Mouse (Mus musculus) kidney, embryonic 14.5 days (tissue): ENCODE results near the gene Methig1. TPM values are rescaled to one million over a fixed set of nuclear protein-coding genes. Genes with fewer than 3 reads are reported as not detected.
"Not testable (repeated sequence)": the region's sequence is repeated elsewhere in the genome, so short reads cannot be mapped to it uniquely, and the experiment has no call there.

Experiments
- ATAC-seq: fragments of 200-750 bp; cut with Nextera tagmentation; 2 replicates; pipeline ENCODE4 v1.8.0; 2017; ENCODE audit warnings: moderate number of reproducible peaks, mild to moderate bottlenecking, moderate TSS enrichment, moderate library complexity; ENCODE audit not compliant: low FRiP score, low TSS enrichment
- H3K27ac ChIP-seq: fragments of 300-500 bp; sonication (generic); 2 replicates; pipeline ENCODE4 v1.5.1; 2014; ENCODE audit warnings: low read depth, mild to moderate bottlenecking, low read length, moderate library complexity, mixed read lengths
- H3K27me3 ChIP-seq: fragments of 300-500 bp; sonication (generic); 2 replicates; pipeline ENCODE4 v1.6.1; 2014; ENCODE audit warnings: mild to moderate bottlenecking, low read length; ENCODE audit not compliant: control insufficient read depth, insufficient read depth
- H3K36me3 ChIP-seq: fragments of 300-500 bp; sonication (generic); 2 replicates; pipeline ENCODE4 v1.6.1; 2014; ENCODE audit warnings: low read length, mixed read lengths; ENCODE audit not compliant: control insufficient read depth, insufficient read depth
- H3K4me1 ChIP-seq: fragments of 300-500 bp; sonication (generic); 2 replicates; pipeline ENCODE4 v1.6.1; 2014; ENCODE audit warnings: low read length, mixed read lengths; ENCODE audit not compliant: control insufficient read depth, insufficient read depth
- H3K4me2 ChIP-seq: fragments of 300-500 bp; sonication (generic); replicated peaks from 2 replicates; pipeline ENCODE4 v1.6.1; 2014; ENCODE audit warnings: low read depth, mild to moderate bottlenecking, low read length
- H3K4me3 ChIP-seq: fragments of 300-500 bp; sonication (generic); 2 replicates; pipeline ENCODE4 v1.5.1; 2014; ENCODE audit warnings: mild to moderate bottlenecking, low read length
- H3K9ac ChIP-seq: fragments of 300-500 bp; sonication (generic); 2 replicates; pipeline ENCODE4 v1.6.1; 2014; ENCODE audit warnings: low read depth, mild to moderate bottlenecking, low read length, moderate library complexity
- H3K9me3 ChIP-seq: fragments of 300-500 bp; sonication (generic); 2 replicates; pipeline ENCODE4 v1.6.1; 2016; ENCODE audit warnings: low read length; ENCODE audit not compliant: control insufficient read depth
- WGBS: fragments of 180-500 bp; shearing (Covaris S2); extraction: QIAGEN DNeasy Blood & Tissue Kit; methylation state at CpG from one replicate; pipeline ENCODE4 v1.1.7; 2014; 5-methylcytosine and 5-hydroxymethylcytosine counted together
- polyA plus RNA-seq: library from polyadenylated mRNA; unstranded; fragments of >200 nt; fragmentation: Nextera tagmentation; extraction: Ambion mirVana; gene quantifications from 2 replicates; pipeline ENCODE4 v1.2.1, GENCODE M21; 2014

The Methig1 gene
- polyA plus RNA-seq, 1 experiment from 2014 or later: 0.27 TPM

- WGBS: 82% methylated on average over 10 of the region's 10 CpGs
- Histone ChIP-seq H3K9me3 (no peaks in the 10 kb centered on the region), H3K36me3 (no peaks in the 10 kb centered on the region), H3K4me2 (no peak within 1 kb of the TSS), H3K27me3 (no peaks in the 10 kb centered on the region), H3K9ac (no peak within 1 kb of the TSS), H3K27ac (no peak within 1 kb of the TSS), H3K4me1 (no peaks in the 10 kb centered on the region), H3K4me3 (no peak within 1 kb of the TSS)
- no peak for ATAC-seq
Measured at GRCm38 (mm10) chr15:100334629-100335028, 18.3 kb upstream of the Methig1 start, which contains the start of gene Mettl7a3. Gene Mettl7a3, plus strand, starts transcription at chr15:100334929.

GRCm38 (mm10) chr15:100337328-100337727 is 15.6 kb upstream of the Methig1 start:
- 0 out of 2 replicates have a peak, but pooled peaks have one; percentile 37 for ATAC-seq
- H3K9ac ChIP-seq, H3K9me3 ChIP-seq, H3K27ac ChIP-seq, H3K4me2 ChIP-seq, H3K27me3 ChIP-seq, H3K36me3 ChIP-seq, H3K4me1 ChIP-seq, H3K4me3 ChIP-seq: not testable (repeated sequence)

DNA sequence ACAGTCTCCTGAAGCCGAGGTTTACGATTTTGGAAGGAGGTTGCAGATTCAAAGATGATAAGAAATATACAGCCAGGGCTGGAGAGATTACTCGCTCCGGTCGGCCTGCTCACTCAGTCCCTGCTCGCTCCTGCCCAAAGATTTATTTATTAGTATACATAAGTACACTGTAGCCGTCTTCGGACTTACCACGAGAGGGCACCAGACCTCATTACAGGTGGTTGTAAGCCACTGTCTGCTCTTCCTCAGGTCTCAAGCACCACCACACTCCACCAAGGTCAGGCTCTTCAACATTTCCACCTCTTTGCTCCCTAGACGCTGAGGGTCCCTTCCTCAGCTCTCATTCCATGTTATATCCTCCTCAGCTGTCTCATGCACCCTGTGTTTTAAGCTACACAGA is 15.1 kb upstream of the Methig1 start:
- ATAC-seq: peak; percentile 74; the same call in 1 of the 2 replicates
- not testable (repeated sequence) for H3K27me3 ChIP-seq, H3K9me3 ChIP-seq, H3K4me1 ChIP-seq, H3K36me3 ChIP-seq, H3K4me2 ChIP-seq, H3K4me3 ChIP-seq, H3K27ac ChIP-seq, H3K9ac ChIP-seq
- 24% methylated on average over 7 of the region's 10 CpGs for WGBS

DNA sequence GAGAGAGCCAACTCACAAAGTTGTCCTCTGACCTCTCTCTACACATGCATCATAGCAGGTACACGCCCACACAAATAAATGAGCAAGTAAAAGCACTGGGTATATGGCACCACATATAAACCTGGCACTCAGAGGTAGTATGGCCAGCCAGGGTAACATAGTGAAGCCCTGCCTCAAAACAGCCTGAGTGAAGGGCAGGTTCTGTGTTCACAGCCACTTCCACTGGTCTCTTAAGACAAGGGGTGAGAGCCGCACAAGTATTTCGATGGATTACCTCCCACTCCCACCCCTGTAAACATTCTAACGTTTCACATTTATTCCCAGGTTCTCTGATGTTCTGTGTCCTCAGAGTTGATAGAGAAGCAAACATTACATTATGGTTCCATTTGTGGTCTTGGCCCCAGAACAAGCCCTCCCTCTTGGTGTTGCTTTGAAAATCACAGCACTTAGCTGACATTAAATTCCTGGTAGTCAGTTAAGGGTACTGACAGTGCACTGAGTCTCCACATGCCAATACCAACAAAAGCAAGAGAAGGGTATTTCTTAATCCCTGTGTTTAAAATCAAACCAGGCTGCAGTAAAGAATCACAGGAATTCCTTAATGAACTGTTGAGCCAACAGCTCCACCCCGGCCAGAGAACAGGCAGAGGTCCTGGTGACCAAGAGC is 11.5 kb upstream of the Methig1 start:
- H3K27ac ChIP-seq, H3K27me3 ChIP-seq, H3K9ac ChIP-seq, ATAC-seq, H3K4me3 ChIP-seq, H3K4me2 ChIP-seq, H3K36me3 ChIP-seq, H3K4me1 ChIP-seq, H3K9me3 ChIP-seq: not testable (repeated sequence)
- WGBS: 59% methylated on average over 4 of the region's 5 CpGs

DNA sequence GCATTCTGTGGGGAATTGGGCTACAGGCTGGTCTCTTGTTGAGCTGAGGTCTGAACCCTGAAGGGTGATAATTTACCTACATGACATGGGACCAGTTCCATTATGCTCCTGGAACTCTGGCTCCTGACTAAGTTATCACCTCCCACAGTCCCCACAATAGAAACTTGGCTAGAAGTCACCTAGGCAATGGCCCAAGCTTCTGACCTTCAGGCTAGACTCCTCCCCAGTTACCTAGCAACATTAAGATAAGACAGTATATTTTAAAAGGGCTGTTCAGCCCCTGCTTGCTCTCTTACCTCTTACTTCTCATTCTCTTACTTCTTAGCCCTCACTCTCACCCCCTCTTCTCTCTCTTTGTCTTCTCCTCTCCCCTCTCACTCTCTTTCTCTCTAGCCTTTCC is 7.5 kb upstream of the Methig1 start:
- H3K4me1 ChIP-seq: no peaks in the 10 kb centered on the region
- H3K36me3 ChIP-seq: no peaks in the 10 kb centered on the region
- no peaks in the 10 kb centered on the region for H3K27me3 ChIP-seq
- no peak overlapping the region for H3K27ac ChIP-seq
- ATAC-seq: no peak
- no peak overlapping the region for H3K4me3 ChIP-seq
- no peak overlapping the region for H3K4me2 ChIP-seq
- no peak overlapping the region for H3K9ac ChIP-seq
- H3K9me3 ChIP-seq: no peaks in the 10 kb centered on the region

DNA sequence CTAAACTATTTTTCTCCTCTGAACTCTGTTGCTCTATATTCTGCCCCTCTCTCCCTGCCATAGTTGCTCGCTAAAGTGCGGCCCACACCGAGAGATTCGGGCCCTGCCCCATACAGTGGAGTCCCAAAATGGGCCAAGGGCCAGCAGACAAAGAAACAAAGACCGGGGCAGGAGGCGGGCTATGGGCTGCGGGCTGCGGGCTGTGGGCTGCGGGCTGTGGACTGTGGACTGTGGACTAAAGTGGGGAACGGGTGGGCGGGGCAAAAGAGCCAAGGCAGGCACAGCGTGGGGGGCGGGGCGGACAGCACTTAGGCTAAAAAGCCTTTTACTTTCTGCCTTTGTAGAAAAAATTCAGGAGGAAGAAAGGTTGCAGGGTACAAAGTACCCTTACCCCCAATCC is 6.2 kb upstream of the Methig1 start:
- no peaks in the 10 kb centered on the region for H3K9me3 ChIP-seq
- 80% methylated on average over 14 of the region's 14 CpGs for WGBS
- ATAC-seq: no peak
- no peaks in the 10 kb centered on the region for H3K4me1 ChIP-seq
- H3K9ac ChIP-seq: no peak overlapping the region
- H3K4me2 ChIP-seq: no peak overlapping the region
- H3K4me3 ChIP-seq: no peak overlapping the region
- H3K27me3 ChIP-seq: no peaks in the 10 kb centered on the region
- no peaks in the 10 kb centered on the region for H3K36me3 ChIP-seq
- no peak overlapping the region; the same call in 1 of the 2 replicates for H3K27ac ChIP-seq

GRCm38 (mm10) chr15:100349496-100349895 is 3.5 kb upstream of the Methig1 start:
- Histone ChIP-seq H3K27ac (no peak overlapping the region; the same call in 1 of the 2 replicates), H3K9me3 (no peaks in the 10 kb centered on the region), H3K27me3 (no peaks in the 10 kb centered on the region), H3K36me3 (no peaks in the 10 kb centered on the region), H3K4me1 (no peaks in the 10 kb centered on the region), H3K4me2 (no peak overlapping the region), H3K9ac (no peak overlapping the region), H3K4me3 (no peak overlapping the region)
- WGBS: 18% methylated on average over 2 of the region's 2 CpGs
- peak; percentile 60; the same call in 1 of the 2 replicates for ATAC-seq

DNA sequence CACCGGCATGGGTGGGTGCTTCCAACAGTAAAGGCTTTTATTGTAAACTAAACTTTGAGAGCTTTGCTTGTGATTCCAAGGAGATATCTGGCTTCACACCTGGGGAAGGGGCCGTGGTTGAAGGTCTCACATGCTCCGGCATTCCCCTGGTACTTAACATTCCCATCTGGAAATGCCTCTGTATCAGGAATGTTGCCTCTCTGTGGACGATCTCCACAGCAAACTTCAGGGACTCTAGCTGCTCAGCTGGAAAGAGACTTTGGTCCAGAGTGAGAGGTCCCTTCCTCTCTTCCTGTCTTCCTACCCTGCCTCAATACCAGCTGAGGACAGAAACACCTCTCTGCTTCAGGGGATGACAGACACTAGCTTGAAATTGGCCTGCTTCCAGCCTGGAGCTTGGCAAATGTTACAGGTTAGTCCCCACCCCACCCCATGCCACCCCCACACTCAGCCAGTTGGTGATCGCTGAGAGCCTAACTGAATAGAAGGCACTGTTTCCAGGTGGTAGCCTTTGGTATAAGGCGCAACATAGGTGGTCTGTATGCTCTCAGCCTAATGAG is 1.4 kb upstream of the Methig1 start:
- H3K9ac ChIP-seq: no peak overlapping the region
- no peak overlapping the region for H3K27ac ChIP-seq
- H3K4me1 ChIP-seq: no peaks in the 10 kb centered on the region
- H3K36me3 ChIP-seq: no peaks in the 10 kb centered on the region
- H3K4me3 ChIP-seq: no peak overlapping the region
- no peak for ATAC-seq
- no peak overlapping the region for H3K4me2 ChIP-seq
- no peaks in the 10 kb centered on the region for H3K9me3 ChIP-seq
- H3K27me3 ChIP-seq: no peaks in the 10 kb centered on the region
- 83% methylated on average over 6 of the region's 6 CpGs for WGBS

DNA sequence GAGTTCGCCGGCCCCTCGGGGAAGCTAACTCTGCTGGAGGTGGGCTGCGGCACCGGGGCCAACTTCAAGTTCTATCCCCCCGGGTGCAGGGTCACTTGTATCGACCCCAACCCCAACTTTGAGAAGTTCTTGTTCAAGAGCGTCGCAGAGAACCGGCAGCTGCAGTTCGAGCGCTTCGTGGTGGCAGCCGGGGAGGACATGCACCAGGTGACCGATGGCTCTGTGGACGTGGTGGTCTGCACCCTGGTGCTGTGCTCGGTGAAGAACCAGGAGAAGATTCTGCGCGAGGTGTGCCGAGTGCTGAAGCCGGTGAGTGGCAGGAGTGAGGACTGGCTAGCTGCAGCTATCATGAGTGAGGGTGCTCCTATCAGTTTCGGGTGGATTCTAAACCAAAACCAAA is 450 bp downstream of the Methig1 start:
- not testable (repeated sequence) for H3K36me3 ChIP-seq, H3K4me1 ChIP-seq, ATAC-seq, H3K27ac ChIP-seq, H3K4me2 ChIP-seq, H3K9me3 ChIP-seq, H3K4me3 ChIP-seq, H3K9ac ChIP-seq, H3K27me3 ChIP-seq
- WGBS: 91% methylated on average over 8 of the region's 22 CpGs
